Comparison of ENCODE assay signal across 19 mouse cellular contexts in the genomic region with DNA sequence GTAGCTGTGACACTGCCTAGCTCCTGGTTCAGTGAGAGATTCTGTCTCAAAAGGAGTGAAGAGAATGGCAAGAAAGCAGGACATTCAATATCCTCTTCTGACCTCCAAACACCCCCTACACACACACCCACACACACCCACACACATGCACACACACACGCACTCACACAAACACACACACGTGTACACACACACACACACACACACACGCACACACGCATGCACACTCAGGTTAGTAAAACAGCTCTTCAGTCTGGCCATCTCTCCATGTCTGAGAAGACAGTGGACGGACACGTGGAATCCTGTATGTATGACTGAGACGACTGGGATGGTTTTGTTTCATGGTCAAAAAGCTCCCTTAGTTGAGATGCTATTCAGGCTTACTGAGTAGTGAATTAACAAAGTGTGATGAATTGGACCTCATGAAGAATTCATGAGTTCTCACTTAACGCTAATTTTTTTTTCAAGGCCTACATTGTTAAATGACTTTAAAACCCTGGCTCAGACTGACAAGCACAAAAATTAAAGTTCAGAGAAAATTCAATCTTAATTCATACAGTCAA.
DNase-seq lines count a peak whose midpoint lies in the region; ATAC-seq and TF ChIP-seq lines count a peak whose summit lies in the region.
"Had no signal": no experiment of that assay in that cellular context is flagged by ENCODE, and none has a peak within 500 bp of the region (broad histone marks: within the 10 kb centered on the region; RNA-seq: fewer than 3 reads in every experiment).

No protein-coding gene starts in this region.

- no peak for TF ChIP-seq CTCF in forebrain, postnatal 0 days (IDR thresholded peaks at IDR 0.05; ENCODE audit: low read depth)

- no peak overlapping the region for H3K27ac ChIP-seq in forebrain, postnatal 0 days (ENCODE audit: low read depth, low read length)
- no peak overlapping the region for H3K27ac ChIP-seq in midbrain, embryonic 13.5 days
- H3K27ac ChIP-seq: embryonic facial prominence, embryonic 12.5 days; liver, embryonic 15.5 days had no signal

- WGBS in forebrain, postnatal 0 days = 37% methylated on average over 8 of the region's 8 CpGs
- 34% methylated on average over 8 of the region's 8 CpGs for WGBS in midbrain, embryonic 13.5 days

- ATAC-seq in frontal cortex, adult (ENCODE audit: low TSS enrichment) = peak; percentile 35; the same call in 1 of the 2 replicates
- ATAC-seq in forebrain, postnatal 0 days = peak; percentile 9; the same call in 1 of the 2 replicates
- ATAC-seq in midbrain, embryonic 13.5 days = 0 out of 2 replicates have a peak, but pooled peaks have one; percentile 28

- intact Hi-C loops in heart, postnatal 10 days (cut with DNase I) = no loop called here

- H3K4me1 ChIP-seq in forebrain, postnatal 0 days (ENCODE audit: insufficient read depth) = peaks cover 9% of the 10 kb centered on the region; the same call in 1 of the 2 replicates
- peaks cover 30% of the 10 kb centered on the region for H3K4me1 ChIP-seq in midbrain, embryonic 13.5 days (replicated peaks)
- H3K4me1 ChIP-seq: liver, embryonic 15.5 days had no signal

- H3K36me3 ChIP-seq in forebrain, postnatal 0 days (ENCODE audit: insufficient read depth) = peaks cover 6% of the 10 kb centered on the region; the same call in 1 of the 2 replicates
- H3K36me3 ChIP-seq in midbrain, embryonic 13.5 days = peaks cover 8% of the 10 kb centered on the region; the same call in 1 of the 2 replicates

- H3K4me2 ChIP-seq in forebrain, postnatal 0 days (ENCODE audit: low read depth) = no peak overlapping the region
- no peak overlapping the region for H3K4me2 ChIP-seq in midbrain, embryonic 13.5 days (replicated peaks)
- H3K4me2 ChIP-seq: embryonic facial prominence, embryonic 12.5 days; liver, embryonic 15.5 days had no signal

- H3K27me3 ChIP-seq in forebrain, postnatal 0 days (ENCODE audit: insufficient read depth, low read length) = no peaks in the 10 kb centered on the region
- H3K27me3 ChIP-seq in midbrain, embryonic 13.5 days = peaks cover 32% of the 10 kb centered on the region
- H3K27me3 ChIP-seq: embryonic facial prominence, embryonic 12.5 days; liver, embryonic 15.5 days had no signal

- no peak overlapping the region for H3K9ac ChIP-seq in forebrain, postnatal 0 days
- no peak overlapping the region for H3K9ac ChIP-seq in midbrain, embryonic 13.5 days (replicated peaks)
- H3K9ac ChIP-seq: embryonic facial prominence, embryonic 12.5 days; liver, embryonic 15.5 days had no signal

- H3K4me3 ChIP-seq in forebrain, postnatal 0 days (ENCODE audit: low read depth, low read length) = no peak overlapping the region
- no peak overlapping the region for H3K4me3 ChIP-seq in midbrain, embryonic 13.5 days (replicated peaks)
- H3K4me3 ChIP-seq: embryonic facial prominence, embryonic 12.5 days; erythroblast, embryonic 14.5 days; liver, embryonic 15.5 days; myocyte had no signal

- no peak for DNase-seq in frontal cortex, adult 2 months (ENCODE audit: extremely low spot score in 1 of 2, low spot score in 1 of 2)
- peak; percentile 18 for DNase-seq in brain, adult 2 months (ENCODE audit: low read depth, low spot score)
- no peak for DNase-seq in forebrain, postnatal 0 days
- no peak for DNase-seq in thymus, postnatal 25 days
- DNase-seq in heart, postnatal 10 days = no peak
- DNase-seq in spleen, postnatal 36 days (ENCODE audit: low spot score in 2 of 2) = no peak
- DNase-seq: adrenal gland, postnatal 25 days; B cell, adult 2 months; cerebellum, adult 8-10 months; gastrocnemius, postnatal 25 days; kidney, adult 11 months; lung, postnatal 10 days; retina, postnatal 1 day had no signal

- H3K9me3 ChIP-seq in forebrain, postnatal 0 days (ENCODE audit: low read length) = 0 out of 2 replicates have a peak, but pooled peaks cover 3% of the 10 kb centered on the region
- no peaks in the 10 kb centered on the region for H3K9me3 ChIP-seq in midbrain, embryonic 13.5 days
- H3K9me3 ChIP-seq: liver, embryonic 15.5 days had no signal
